Mouse (Mus musculus) bone marrow, adult 2 months (tissue): ENCODE results near the gene Kdelr3.

Source experiments
- CTCF ChIP-seq: fragments of 200-500 bp; IDR thresholded peaks from 2 replicates; pipeline ENCODE4 v1.5.1; 2011; ENCODE audit warnings: low read length, control low read depth; ENCODE audit not compliant: control insufficient read depth, insufficient read depth
- POLR2A ChIP-seq: fragments of 200-500 bp; IDR thresholded peaks from 2 replicates; pipeline ENCODE4 v1.6.1; 2011; ENCODE audit warnings: low read depth, mild to moderate bottlenecking, control low read depth, low read length, borderline replicate concordance; ENCODE audit not compliant: control insufficient read depth

- TF ChIP-seq CTCF (no peak), POLR2A (no peak)
Measured at GRCm38 (mm10) chr15:79516171-79517096, at the start of gene Kdelr3.
